Mouse (Mus musculus) G1E (cell line): ENCODE results near the gene Primpol. TPM values are rescaled to one million over a fixed set of nuclear protein-coding genes. Genes with fewer than 3 reads are reported as not detected.

Source experiments
- ATAC-seq: 2 replicates; pipeline ENCODE4 v1.8.0; 2016; ENCODE audit warnings: mild to moderate bottlenecking; ENCODE audit not compliant: insufficient number of reproducible peaks, poor library complexity, low FRiP score, severe bottlenecking; ENCODE audit errors: extremely low read depth
- DNase-seq: peaks from one replicate; pipeline ENCODE4 v3.0.0; 2012; ENCODE audit warnings: low spot score
- H3K27me3 ChIP-seq: 2 replicates; pipeline ENCODE4 v1.6.1; 2012; ENCODE audit warnings: mild to moderate bottlenecking, low read length, inconsistent platforms; ENCODE audit not compliant: insufficient read depth
- H3K36me3 ChIP-seq: replicated peaks from 2 replicates; pipeline ENCODE3; 2012; ENCODE audit warnings: mild to moderate bottlenecking, inconsistent platforms
- H3K4me1 ChIP-seq: 2 replicates; pipeline ENCODE4 v1.6.1; 2012; ENCODE audit warnings: low read depth, low read length, inconsistent platforms, mixed read lengths; ENCODE audit not compliant: insufficient read depth
- H3K4me3 ChIP-seq: 2 replicates; pipeline ENCODE4 v1.5.1; 2012; ENCODE audit warnings: low read depth, mild to moderate bottlenecking, inconsistent platforms, low read length, moderate library complexity, mixed read lengths
- H3K9me3 ChIP-seq: replicated peaks from 2 replicates; pipeline ENCODE4 v1.6.1; 2012; ENCODE audit warnings: inconsistent platforms
- CTCF ChIP-seq: IDR thresholded peaks from 2 replicates; pipeline ENCODE4 v1.5.1; 2012; ENCODE audit warnings: low read depth, low read length, inconsistent platforms, mixed read lengths
- GATA1 ChIP-seq: IDR thresholded peaks from 2 replicates; pipeline ENCODE4 v1.6.1; 2012; ENCODE audit warnings: borderline replicate concordance, low read length, inconsistent platforms, mixed read lengths
- GATA2 ChIP-seq: IDR thresholded peaks from 2 replicates; pipeline ENCODE4 v1.6.1; 2012; ENCODE audit warnings: low read depth, low read length, inconsistent platforms, borderline replicate concordance
- POLR2AphosphoS5 ChIP-seq: IDR thresholded peaks from 2 replicates; pipeline ENCODE4 v1.6.1; 2012; ENCODE audit warnings: low read depth, low read length, inconsistent platforms; ENCODE audit not compliant: insufficient replicate concordance
- TAL1 ChIP-seq: conservative IDR thresholded peaks from 2 replicates; pipeline ENCODE4 v1.6.1; 2012; ENCODE audit warnings: low read depth, low read length, inconsistent platforms, mixed read lengths
- polyA plus RNA-seq: library from polyadenylated mRNA; stranded (reverse); fragments of >175 nt; gene quantifications from 2 replicates; pipeline ENCODE4 v1.2.3, GENCODE M21; 2012
- total RNA-seq, 2 experiments: library from RNA; stranded (forward) in 1 of 2; stranded (reverse) in 1 of 2; fragments of 200-1000 nt in 1 of 2; fragments of >200 nt in 1 of 2; fragmentation: Nextera tagmentation in 1 of 2; gene quantifications; 2 replicates each; pipeline ENCODE4 v1.2.3; 2014 to 2017

The Primpol gene
- total and polyA plus RNA-seq, 3 experiments = 5.3 to 137 (median 39.6) TPM

- DNase-seq = no peak
- ATAC-seq = no peak
- Histone ChIP-seq H3K36me3 (peaks cover 51% of the 10 kb centered on the region), H3K27me3 (no peaks in the 10 kb centered on the region), H3K9me3 (no peaks in the 10 kb centered on the region), H3K4me3 (no peak overlapping the region), H3K4me1 (peaks cover 33% of the 10 kb centered on the region)
- TF ChIP-seq POLR2AphosphoS5 (no peak), GATA1 (no peak), CTCF (no peak), GATA2 (no peak), TAL1 (no peak)
These were observed 4.1 kb downstream of the Primpol start for GRCm38 (mm10) chr8:46612913-46613312.

- Histone ChIP-seq H3K27me3 (no peaks in the 10 kb centered on the region), H3K4me1 (peaks cover 34% of the 10 kb centered on the region), H3K36me3 (peaks cover 62% of the 10 kb centered on the region), H3K9me3 (no peaks in the 10 kb centered on the region), H3K4me3 (no peak overlapping the region)
- TF ChIP-seq GATA2 (no peak), TAL1 (no peak), CTCF (no peak), POLR2AphosphoS5 (no peak), GATA1 (no peak)
- ATAC-seq = no peak
- no peak for DNase-seq
These were observed 5.5 kb downstream of the Primpol start for GRCm38 (mm10) chr8:46611557-46611956.

GRCm38 (mm10) chr8:46606930-46607329 is 10.1 kb downstream of the Primpol start:
- Histone ChIP-seq H3K36me3 (peaks cover 79% of the 10 kb centered on the region), H3K4me3 (no peak overlapping the region), H3K27me3 (no peaks in the 10 kb centered on the region), H3K9me3 (no peaks in the 10 kb centered on the region), H3K4me1 (peaks cover 9% of the 10 kb centered on the region)
- no peak for DNase-seq
- no peak for TF ChIP-seq GATA1
- ATAC-seq = no peak

- Histone ChIP-seq H3K4me1 (peaks cover 27% of the 10 kb centered on the region), H3K9me3 (no peaks in the 10 kb centered on the region), H3K4me3 (no peak overlapping the region), H3K36me3 (peaks cover 74% of the 10 kb centered on the region), H3K27me3 (no peaks in the 10 kb centered on the region)
- no peak for TF ChIP-seq TAL1
- no peak for TF ChIP-seq GATA2
- TF ChIP-seq POLR2AphosphoS5 = no peak
- TF ChIP-seq CTCF = no peak
- no peak for TF ChIP-seq GATA1
- ATAC-seq = no peak
- DNase-seq = no peak
These were observed 13.4 kb downstream of the Primpol start for GRCm38 (mm10) chr8:46603587-46603986.

GRCm38 (mm10) chr8:46600959-46601707 is 15.9 kb downstream of the Primpol start:
- Histone ChIP-seq H3K36me3 (peaks cover 76% of the 10 kb centered on the region), H3K4me3 (no peak overlapping the region), H3K9me3 (no peaks in the 10 kb centered on the region), H3K27me3 (no peaks in the 10 kb centered on the region), H3K4me1 (peaks cover 48% of the 10 kb centered on the region)
- ATAC-seq (no peak), DNase-seq (no peak)
- TF ChIP-seq CTCF = no peak

GRCm38 (mm10) chr8:46599314-46599904 is 17.6 kb downstream of the Primpol start:
- TF ChIP-seq TAL1 = peak; percentile 41
- no peak for TF ChIP-seq CTCF
- ATAC-seq = no peak
- H3K27me3 ChIP-seq = no peaks in the 10 kb centered on the region
- DNase-seq = no peak
- H3K4me3 ChIP-seq = no peak overlapping the region
- peaks cover 69% of the 10 kb centered on the region for H3K36me3 ChIP-seq
- no peaks in the 10 kb centered on the region for H3K9me3 ChIP-seq
- peaks cover 62% of the 10 kb centered on the region for H3K4me1 ChIP-seq

- no peak for ATAC-seq
- no peaks in the 10 kb centered on the region for H3K27me3 ChIP-seq
- no peak for DNase-seq
- H3K4me3 ChIP-seq = no peak overlapping the region; the same call in 1 of the 2 replicates
- peaks cover 71% of the 10 kb centered on the region for H3K36me3 ChIP-seq
- TF ChIP-seq GATA1 (no peak), GATA2 (no peak)
- no peaks in the 10 kb centered on the region for H3K9me3 ChIP-seq
- H3K4me1 ChIP-seq = peaks cover 65% of the 10 kb centered on the region
These were observed 18.3 kb downstream of the Primpol start for GRCm38 (mm10) chr8:46598753-46599152.
